Mouse (Mus musculus) liver, embryonic 16.5 days (tissue): ENCODE measurements around the gene Cherp. TPM values are rescaled to one million over a fixed set of nuclear protein-coding genes. Genes with fewer than 3 reads are reported as not detected.

ENCODE experiments used
- ATAC-seq: fragments of 200-750 bp; cut with Nextera tagmentation; 2 replicates; pipeline ENCODE4 v1.8.0; 2017; ENCODE audit warnings: low read depth, mild to moderate bottlenecking, moderate number of reproducible peaks, moderate library complexity
- H3K27ac ChIP-seq: fragments of 300-500 bp; sonication (generic); 2 replicates; pipeline ENCODE4 v1.5.1; 2014; ENCODE audit warnings: mild to moderate bottlenecking, low read length
- H3K27me3 ChIP-seq: fragments of 300-500 bp; sonication (generic); 2 replicates; pipeline ENCODE4 v1.6.1; 2014; ENCODE audit warnings: low read depth, low read length, mixed read lengths; ENCODE audit not compliant: control insufficient read depth, insufficient read depth
- H3K36me3 ChIP-seq: fragments of 300-500 bp; sonication (generic); 2 replicates; pipeline ENCODE4 v1.6.1; 2014; ENCODE audit warnings: mild to moderate bottlenecking; ENCODE audit not compliant: control insufficient read depth, insufficient read depth
- H3K4me1 ChIP-seq: fragments of 300-500 bp; sonication (generic); 2 replicates; pipeline ENCODE4 v1.6.1; 2014; ENCODE audit warnings: low read depth, low read length, mixed read lengths; ENCODE audit not compliant: control insufficient read depth
- H3K4me2 ChIP-seq: fragments of 300-500 bp; sonication (generic); 2 replicates; pipeline ENCODE4 v1.6.1; 2014; ENCODE audit warnings: low read depth, low read length, mixed read lengths
- H3K4me3 ChIP-seq: fragments of 300-500 bp; sonication (generic); 2 replicates; pipeline ENCODE4 v1.5.1; 2014; ENCODE audit warnings: low read depth, mild to moderate bottlenecking, low read length
- H3K9ac ChIP-seq: fragments of 300-500 bp; sonication (generic); 2 replicates; pipeline ENCODE4 v1.6.1; 2014; ENCODE audit warnings: low read depth, low read length
- H3K9me3 ChIP-seq: fragments of 300-500 bp; sonication (generic); replicated peaks from 2 replicates; pipeline ENCODE4 v1.6.1; 2016; ENCODE audit warnings: low read length; ENCODE audit not compliant: control insufficient read depth
- whole genome bisulfite sequencing: fragments of 180-500 bp; shearing (Covaris S2); extraction: QIAGEN DNeasy Blood & Tissue Kit; methylation state at CpG from one replicate; pipeline ENCODE4 v1.1.7; 2014; ENCODE audit not compliant: insufficient replicate concordance; 5-methylcytosine and 5-hydroxymethylcytosine counted together
- polyA plus RNA-seq: library from polyadenylated mRNA; unstranded; fragments of >200 nt; fragmentation: Nextera tagmentation; extraction: Ambion mirVana; gene quantifications from 2 replicates; pipeline ENCODE4 v1.2.1, GENCODE M21; 2015

Gene Cherp
- polyA plus RNA-seq, 1 experiment from 2014 or later = 23.1 TPM

- Histone ChIP-seq H3K27ac (no peak overlapping the region), H3K4me1 (no peaks in the 10 kb centered on the region), H3K36me3 (peaks cover 34% of the 10 kb centered on the region), H3K9me3 (peaks cover 2% of the 10 kb centered on the region; the same call in 1 of the 2 replicates), H3K4me3 (no peak overlapping the region), H3K9ac (no peak overlapping the region), H3K27me3 (no peaks in the 10 kb centered on the region), H3K4me2 (no peak overlapping the region)
- 87% methylated on average over 3 of the region's 3 CpGs for WGBS
- no peak for ATAC-seq
Observed at GRCm38 (mm10) chr8:72457806-72458205, 17.2 kb downstream of the Cherp start.

GRCm38 (mm10) chr8:72455317-72455716 is 19.7 kb downstream of the Cherp start:
- H3K27me3 ChIP-seq = no peaks in the 10 kb centered on the region
- peaks cover 10% of the 10 kb centered on the region for H3K36me3 ChIP-seq
- no peak for ATAC-seq
- H3K27ac ChIP-seq = no peak overlapping the region
- 75% methylated on average over 4 of the region's 4 CpGs for WGBS
- H3K4me1 ChIP-seq = 0 out of 2 replicates have a peak, but pooled peaks cover 4% of the 10 kb centered on the region
- H3K4me2 ChIP-seq = no peak overlapping the region
- H3K9me3 ChIP-seq = peaks cover 2% of the 10 kb centered on the region; the same call in 1 of the 2 replicates
- H3K9ac ChIP-seq = no peak overlapping the region
- no peak overlapping the region for H3K4me3 ChIP-seq

GRCm38 (mm10) chr8:72453904-72454303 is 21.1 kb downstream of the Cherp start:
- 89% methylated on average over 2 of the region's 2 CpGs for WGBS
- no peak for ATAC-seq

GRCm38 (mm10) chr8:72451516-72451915 is 23.5 kb downstream of the Cherp start:
- whole genome bisulfite sequencing = 51% methylated on average over 8 of the region's 8 CpGs
- Histone ChIP-seq H3K27ac (no peak overlapping the region), H3K4me1 (0 out of 2 replicates have a peak, but pooled peaks cover 4% of the 10 kb centered on the region), H3K27me3 (no peaks in the 10 kb centered on the region), H3K4me3 (no peak overlapping the region), H3K36me3 (peaks cover 6% of the 10 kb centered on the region), H3K9me3 (peaks cover 2% of the 10 kb centered on the region; the same call in 1 of the 2 replicates), H3K4me2 (no peak overlapping the region), H3K9ac (no peak overlapping the region)
- peak; percentile 66 for ATAC-seq

More at GRCm38 (mm10) chr8:72453904-72454303, 21.1 kb downstream of the Cherp start:
- Histone ChIP-seq H3K27ac (no peak overlapping the region), H3K36me3 (peaks cover 4% of the 10 kb centered on the region), H3K4me3 (no peak overlapping the region), H3K9ac (no peak overlapping the region), H3K4me1 (0 out of 2 replicates have a peak, but pooled peaks cover 4% of the 10 kb centered on the region), H3K27me3 (no peaks in the 10 kb centered on the region), H3K9me3 (peaks cover 2% of the 10 kb centered on the region; the same call in 1 of the 2 replicates), H3K4me2 (no peak overlapping the region)

- no peaks in the 10 kb centered on the region for H3K27me3 ChIP-seq
- peaks cover 6% of the 10 kb centered on the region for H3K4me1 ChIP-seq
- H3K4me3 ChIP-seq = no peak overlapping the region
- WGBS = 76% methylated on average over 6 of the region's 6 CpGs
- H3K27ac ChIP-seq = no peak overlapping the region
- no peak for ATAC-seq
- no peak overlapping the region for H3K4me2 ChIP-seq
- H3K9ac ChIP-seq = no peak overlapping the region
- no peaks in the 10 kb centered on the region for H3K9me3 ChIP-seq
- H3K36me3 ChIP-seq = 0 out of 2 replicates have a peak, but pooled peaks cover 2% of the 10 kb centered on the region
Observed at GRCm38 (mm10) chr8:72445071-72445470, 30.0 kb downstream of the Cherp start.

- 0 out of 2 replicates have a peak, but pooled peaks cover 2% of the 10 kb centered on the region for H3K36me3 ChIP-seq
- H3K27ac ChIP-seq = peak overlapping the region; percentile 2; the same call in 1 of the 2 replicates
- peak; percentile 12; the same call in 1 of the 2 replicates for ATAC-seq
- H3K9me3 ChIP-seq = no peaks in the 10 kb centered on the region
- WGBS = 23% methylated on average over 6 of the region's 6 CpGs
- H3K4me2 ChIP-seq = peak overlapping the region; percentile 63
- peak overlapping the region; percentile 52 for H3K4me3 ChIP-seq
- no peaks in the 10 kb centered on the region for H3K27me3 ChIP-seq
- peak overlapping the region; percentile 55 for H3K9ac ChIP-seq
- H3K4me1 ChIP-seq = peaks cover 6% of the 10 kb centered on the region
Observed at GRCm38 (mm10) chr8:72443994-72444350, 31.1 kb downstream of the Cherp start.

- peak within 1 kb of the TSS; percentile 86 for H3K4me2 ChIP-seq
- 5% methylated on average over 34 of the region's 34 CpGs for WGBS
- peaks cover 6% of the 10 kb centered on the region for H3K4me1 ChIP-seq
- peak within 1 kb of the TSS; percentile 59 for H3K4me3 ChIP-seq
- peak within 1 kb of the TSS; percentile 58 for H3K9ac ChIP-seq
- H3K9me3 ChIP-seq = no peaks in the 10 kb centered on the region
- no peaks in the 10 kb centered on the region for H3K27me3 ChIP-seq
- peak; percentile 99 for ATAC-seq
- 0 out of 2 replicates have a peak, but pooled peaks cover 2% of the 10 kb centered on the region for H3K36me3 ChIP-seq
- peak within 1 kb of the TSS; percentile 2 for H3K27ac ChIP-seq
Observed at GRCm38 (mm10) chr8:72443338-72443993, 31.6 kb downstream of the Cherp start, which contains the start of the genes Calr3 and 1700030K09Rik. Gene Calr3 (minus strand): TSS chr8:72443870. Gene 1700030K09Rik (plus strand): TSS chr8:72443880.

GRCm38 (mm10) chr8:72438248-72439015 is 36.6 kb downstream of the Cherp start:
- peaks cover 7% of the 10 kb centered on the region for H3K4me1 ChIP-seq
- no peak overlapping the region for H3K4me2 ChIP-seq
- no peaks in the 10 kb centered on the region for H3K9me3 ChIP-seq
- WGBS = 57% methylated on average over 8 of the region's 8 CpGs
- H3K27ac ChIP-seq = no peak overlapping the region
- no peak overlapping the region for H3K9ac ChIP-seq
- no peak for ATAC-seq
- H3K4me3 ChIP-seq = no peak overlapping the region
- no peaks in the 10 kb centered on the region for H3K36me3 ChIP-seq
- no peaks in the 10 kb centered on the region for H3K27me3 ChIP-seq
